Mouse (Mus musculus): ENCODE data around the gene Polg2.

GRCm38 (mm10) chr11:106753314-106753713 is 26.0 kb downstream of the Polg2 start:
- TF ChIP-seq POLR2A (IDR thresholded peaks at IDR 0.05; ENCODE audit: insufficient read length, low read depth) (no peak), TCF12 (IDR thresholded peaks at IDR 0.05; ENCODE audit: insufficient read depth, poor library complexity, severe bottlenecking) (no peak), REST (IDR thresholded peaks at IDR 0.05; ENCODE audit: insufficient read depth, insufficient read length) (no peak), MAX (IDR thresholded peaks at IDR 0.05; ENCODE audit: low read depth) (no peak), MYOD1 (IDR thresholded peaks at IDR 0.05; ENCODE audit: control insufficient read depth in 1 of 3, insufficient read length in 2 of 3, low read depth in 2 of 3) (no peak), USF1 (IDR thresholded peaks at IDR 0.05; ENCODE audit: low read depth) (no peak), E2F4 (IDR thresholded peaks at IDR 0.05; ENCODE audit: insufficient read depth) (no peak), POLR2AphosphoS2 (IDR thresholded peaks at IDR 0.05; ENCODE audit: insufficient read length, low read depth) (no peak), MYOG (IDR thresholded peaks at IDR 0.05; ENCODE audit: control insufficient read depth in 1 of 3, insufficient read depth in 1 of 3, insufficient read length in 2 of 3, low read depth in 2 of 3) (no peak)
